Mouse (Mus musculus): ENCODE data around the gene Heatr5b.

Gene Heatr5b

DNA sequence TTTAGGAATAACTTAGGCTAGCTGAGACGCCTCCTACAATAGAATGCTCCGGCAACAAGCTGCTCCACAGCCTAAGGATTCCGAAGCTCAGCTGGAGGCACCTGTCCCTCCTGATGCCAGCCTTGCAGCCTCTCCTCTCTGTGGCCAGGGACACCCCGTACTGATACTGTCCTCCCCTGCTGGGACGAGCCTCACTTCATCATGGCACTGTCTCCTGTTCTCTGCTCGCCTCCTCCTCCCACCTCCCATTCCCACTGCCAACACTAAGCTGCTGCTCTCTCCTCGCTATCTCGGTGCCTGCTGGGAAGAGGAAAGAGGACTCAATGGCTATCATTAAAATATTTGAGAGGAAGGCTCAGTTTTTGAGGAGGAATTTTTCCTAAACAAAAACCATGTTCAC lies 67.6 kb downstream of the Heatr5b start:
- DNase-seq (ENCODE audit: low spot score), result no peak

DNA sequence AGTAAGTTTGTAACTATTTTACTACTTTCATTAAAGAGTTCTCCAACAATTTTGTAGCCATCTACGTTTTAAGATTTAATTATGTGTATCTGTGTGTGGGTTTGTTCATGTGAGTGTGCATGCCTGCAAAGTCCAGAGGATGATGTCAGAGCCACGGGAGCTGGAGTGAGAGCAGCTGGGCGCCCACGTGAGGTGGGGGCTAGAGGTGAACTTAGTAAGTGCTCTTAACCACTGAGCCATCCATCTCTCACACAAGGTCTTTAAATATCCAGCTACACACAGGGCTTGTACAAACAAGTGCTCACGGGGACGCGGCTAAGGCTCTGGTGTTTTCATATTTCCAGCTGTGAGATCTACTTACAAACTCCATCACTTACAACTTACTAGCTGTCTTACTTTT lies 69.1 kb downstream of the Heatr5b start:
- DNase-seq (ENCODE audit: low spot score), result no peak

DNA sequence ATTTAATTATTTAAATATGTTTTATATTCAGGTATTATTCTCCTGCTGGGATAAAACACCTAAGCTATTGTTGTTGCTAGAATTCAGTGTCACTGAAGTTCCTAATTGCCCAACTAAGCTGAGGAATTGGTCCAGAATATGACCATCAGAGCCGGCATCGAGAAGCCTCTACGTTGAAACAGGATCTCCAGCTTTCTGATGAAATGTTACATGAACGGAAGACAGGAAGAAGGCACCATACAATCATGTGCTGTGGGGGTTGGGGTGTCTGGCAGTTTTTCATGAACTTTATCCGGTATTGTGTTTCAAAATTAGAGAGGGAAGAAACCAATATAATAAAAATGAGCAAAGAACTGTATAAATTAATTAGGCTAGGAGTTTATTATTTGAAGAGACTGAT lies 71.9 kb downstream of the Heatr5b start:
- DNase-seq (ENCODE audit: low spot score), result no peak

DNA sequence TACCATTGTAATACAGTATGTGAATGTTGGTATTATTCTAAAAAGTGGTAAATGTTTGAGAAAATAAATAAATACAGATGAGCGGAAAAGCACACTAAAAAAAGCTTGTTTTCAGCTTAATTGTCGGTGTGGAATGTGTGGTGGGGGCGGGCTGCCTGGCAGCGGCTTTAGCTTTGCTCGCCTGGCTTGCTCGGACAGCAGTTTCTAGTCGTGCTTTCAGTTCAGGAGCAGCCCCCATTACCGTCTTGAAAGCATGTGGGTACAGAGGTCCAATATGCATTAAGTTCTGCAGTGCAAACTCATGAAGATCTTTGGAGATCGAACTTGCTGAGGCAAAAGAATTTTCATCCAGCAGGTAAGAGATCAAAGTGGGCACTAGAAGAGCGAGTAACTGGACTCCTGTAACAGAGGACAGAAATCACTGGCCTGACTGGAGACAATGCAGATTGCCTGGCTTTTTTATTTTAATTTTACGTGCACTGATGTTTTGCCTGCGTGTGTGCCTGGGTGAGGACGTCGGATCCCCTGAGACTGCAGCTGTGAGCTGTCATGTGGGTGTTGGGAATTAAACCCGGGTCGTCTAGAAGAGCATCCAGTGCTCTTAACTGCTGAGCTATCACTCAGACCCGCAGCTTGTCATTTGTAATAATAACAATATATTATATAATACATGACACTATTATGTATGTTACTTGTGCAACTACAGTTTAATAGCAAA lies 82.1 kb downstream of the Heatr5b start:
- no peak for DNase-seq (ENCODE audit: low spot score)

DNA sequence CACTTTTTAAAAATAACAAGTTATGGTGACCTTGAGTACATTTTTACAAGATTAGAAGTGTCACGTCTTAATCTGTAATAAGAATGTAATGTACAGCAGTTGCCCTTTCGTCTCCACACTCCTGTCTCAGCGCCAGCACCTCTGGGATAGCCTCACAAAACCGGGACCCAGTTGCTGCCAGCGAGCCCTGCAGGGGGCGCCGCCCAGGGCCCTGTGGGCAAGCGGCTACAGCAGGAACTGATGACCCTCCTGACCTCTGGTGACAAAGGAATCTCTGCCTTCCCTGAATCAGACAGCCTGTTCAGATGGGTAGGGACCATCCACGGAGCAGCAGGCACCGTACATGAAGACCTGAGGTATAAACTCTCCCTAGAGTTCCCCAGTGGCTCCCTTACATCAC lies 83.1 kb downstream of the Heatr5b start:
- no peak for DNase-seq (ENCODE audit: low spot score)

DNA sequence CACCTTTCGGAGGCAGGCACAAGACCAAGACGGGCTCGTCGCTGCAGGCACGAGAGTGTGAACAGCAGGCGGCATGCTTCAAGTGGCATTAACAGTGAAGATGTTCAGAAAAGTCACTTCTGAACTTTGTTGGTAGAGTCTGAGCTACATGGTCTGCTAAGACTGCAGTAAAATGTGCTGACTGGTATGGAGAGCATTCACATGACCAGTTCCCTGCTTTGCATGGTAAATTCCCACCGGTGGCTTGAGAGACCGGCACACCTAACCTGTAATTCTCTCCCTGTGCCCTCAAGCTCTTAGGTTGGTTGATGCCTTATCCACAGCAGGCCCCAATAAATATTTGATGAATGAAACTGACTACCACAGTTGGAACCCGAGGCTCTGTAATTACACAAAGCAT lies 86.7 kb downstream of the Heatr5b start:
- no peak for DNase-seq (ENCODE audit: low spot score)

DNA sequence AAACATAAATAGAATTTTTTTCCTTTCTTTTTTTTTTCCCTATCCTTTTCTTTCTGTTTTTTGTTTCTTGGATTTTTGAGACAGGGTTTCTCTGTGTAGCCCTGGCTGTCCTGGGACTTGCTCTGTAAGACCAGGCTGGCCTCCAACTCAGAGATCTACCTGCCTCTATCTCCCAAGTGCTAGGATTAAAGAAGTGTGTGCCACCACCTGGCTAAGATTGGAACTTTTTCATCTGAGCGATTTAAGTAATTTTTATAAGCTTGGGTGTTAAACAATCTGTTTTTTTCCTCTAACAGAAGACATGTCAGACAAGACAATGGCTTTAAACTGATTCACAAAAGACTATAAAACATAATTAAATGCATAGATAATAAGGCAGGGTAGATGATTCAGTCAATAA lies 96.7 kb downstream of the Heatr5b start:
- no peak for DNase-seq (ENCODE audit: low spot score)

DNA sequence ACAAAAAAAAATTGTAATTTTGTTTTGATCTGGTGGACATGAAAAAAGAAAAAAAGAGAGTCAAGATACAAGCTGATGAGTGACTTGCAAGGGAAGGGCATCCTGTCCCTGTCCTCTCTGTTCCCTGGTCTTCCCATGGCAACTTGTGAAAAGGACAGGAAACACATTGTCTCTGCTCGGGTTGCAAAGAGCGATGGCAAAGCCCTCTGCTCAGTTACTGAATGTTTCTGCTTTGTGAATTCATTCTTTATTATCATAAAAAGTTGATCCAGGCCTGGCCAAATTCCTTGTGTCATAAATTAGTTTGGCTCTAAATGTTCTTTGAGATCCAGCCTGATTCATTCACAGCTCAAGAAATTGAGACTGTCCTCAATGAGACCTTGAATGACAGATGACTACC lies 97.4 kb downstream of the Heatr5b start:
- no peak for DNase-seq (ENCODE audit: low spot score)

DNA sequence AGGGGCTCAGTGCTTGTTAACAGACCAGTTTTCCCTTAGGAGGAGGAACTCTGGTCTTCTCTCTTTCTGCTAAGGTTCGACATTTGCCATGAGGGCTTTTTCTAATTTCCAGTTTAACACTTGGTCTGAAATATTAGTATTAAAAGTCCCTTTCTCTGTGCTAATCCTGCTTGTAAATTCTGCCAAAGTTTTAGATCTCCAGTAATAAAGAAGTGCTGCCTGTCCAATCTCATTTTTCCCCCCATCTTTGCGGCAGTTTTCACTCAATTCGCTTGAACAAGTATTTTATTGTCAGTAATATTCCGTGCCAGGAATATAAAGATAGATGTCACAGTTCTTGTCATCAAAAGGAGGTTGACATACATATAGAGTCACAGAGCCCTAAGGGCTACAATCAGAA lies 98.1 kb downstream of the Heatr5b start, which contains the start of gene Strn:
TSS of gene Strn (minus strand) at position 101 of the 400 bp plus-strand sequence.
- no peak for DNase-seq (ENCODE audit: low spot score)

DNA sequence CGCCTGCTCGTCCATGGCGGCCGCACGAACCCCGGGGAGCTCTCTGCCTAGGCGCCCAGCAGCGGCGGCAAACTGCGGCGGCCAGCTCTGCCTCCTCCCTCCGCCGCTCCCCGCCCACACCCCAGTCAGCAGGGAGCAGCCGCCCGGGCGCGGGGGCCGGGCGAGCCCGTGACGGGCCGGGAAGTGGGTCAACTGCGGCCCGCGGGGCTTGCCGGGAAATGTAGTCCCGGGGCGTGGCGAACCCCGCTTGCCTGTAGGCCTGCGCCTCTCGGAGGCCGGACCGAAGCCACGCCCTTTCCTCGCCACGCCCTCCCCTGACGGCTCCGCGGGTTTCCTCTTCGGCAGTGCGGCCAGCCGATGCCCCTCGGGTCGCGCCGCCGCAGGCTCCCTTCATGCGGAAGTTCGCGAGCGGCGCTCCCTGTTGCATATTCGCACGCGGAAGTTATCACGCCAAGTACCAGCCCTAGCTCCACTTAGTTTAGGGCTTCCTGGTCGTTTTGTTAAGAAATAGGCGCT lies 98.6 kb downstream of the Heatr5b start:
- DNase-seq (ENCODE audit: low spot score), result peak; percentile 99

DNA sequence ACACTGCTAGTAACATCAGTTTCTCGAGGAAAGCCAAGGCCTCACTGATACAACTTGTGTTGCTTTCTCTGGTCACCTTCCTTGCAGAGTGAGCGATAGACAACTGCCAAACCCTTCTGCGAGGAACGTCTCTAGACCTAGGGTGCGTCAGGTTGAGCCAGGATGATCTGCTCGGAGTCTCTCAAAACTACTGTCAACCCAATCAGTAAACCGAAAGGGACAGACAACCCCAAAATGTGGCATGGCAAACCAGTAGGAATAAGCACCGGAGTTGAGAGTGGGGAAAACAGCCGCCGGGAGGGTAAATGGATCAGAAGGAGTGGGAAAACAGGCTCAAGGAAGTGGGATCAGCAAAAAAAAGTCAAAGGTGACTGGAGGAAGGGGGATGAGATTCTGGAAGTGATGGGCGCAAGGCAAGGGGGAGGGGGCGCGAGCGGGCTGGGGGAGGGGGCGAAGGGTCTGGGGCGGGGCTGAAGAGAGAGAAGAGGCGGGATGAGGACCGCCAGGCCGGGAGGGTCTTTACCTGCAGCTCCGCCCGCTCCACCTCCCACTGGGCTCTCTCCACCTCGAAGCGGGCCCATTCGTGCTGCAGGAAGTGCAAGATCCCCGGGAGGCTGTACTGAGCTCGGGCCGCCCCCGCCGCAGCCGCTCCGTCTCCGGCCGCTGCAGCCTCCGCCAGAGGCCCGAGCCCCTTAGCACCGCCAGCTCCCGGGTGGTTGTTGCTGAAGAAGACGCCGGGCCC lies 99.3 kb downstream of the Heatr5b start:
- DNase-seq (ENCODE audit: low spot score), result no peak

DNA sequence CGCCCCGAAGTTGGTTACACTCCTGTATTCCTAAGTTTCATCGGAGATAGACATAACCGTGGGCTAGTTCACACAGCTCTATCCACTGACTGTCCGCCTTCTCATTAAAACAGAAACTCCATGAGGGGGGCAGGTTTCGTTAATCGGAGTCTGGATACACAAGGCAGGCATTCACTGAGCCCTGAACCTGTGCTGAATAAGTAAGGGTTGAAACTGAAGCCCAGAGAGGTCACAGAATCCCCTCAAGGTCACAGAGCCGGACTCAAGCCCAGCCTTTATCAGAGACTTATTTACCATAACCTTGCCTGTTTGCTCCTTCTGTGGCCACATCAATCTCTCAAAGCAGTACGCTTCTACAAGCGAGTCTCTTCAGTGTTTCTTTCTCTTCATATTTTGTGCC lies 100.4 kb downstream of the Heatr5b start:
- DNase-seq (ENCODE audit: low spot score), result no peak

DNA sequence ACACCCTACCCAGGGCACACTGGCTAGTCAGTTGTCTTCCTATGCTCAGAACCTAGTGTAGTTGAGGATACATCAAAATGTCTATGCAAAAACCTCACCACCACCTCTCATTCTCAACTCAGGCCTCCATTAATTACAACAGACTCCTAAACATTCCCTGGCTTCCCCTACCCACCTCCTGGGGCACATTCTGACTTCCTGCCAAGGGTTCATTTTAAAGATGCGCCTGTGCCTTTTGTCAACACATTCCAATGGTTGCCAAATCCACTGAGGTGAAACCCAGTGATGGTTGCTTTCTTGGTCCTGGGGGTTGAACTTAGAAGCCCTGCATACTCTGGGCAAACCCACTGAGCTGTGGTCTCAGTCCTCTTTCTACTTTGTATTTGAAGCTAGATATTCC lies 103.1 kb downstream of the Heatr5b start:
- no peak for DNase-seq (ENCODE audit: low spot score)

DNA sequence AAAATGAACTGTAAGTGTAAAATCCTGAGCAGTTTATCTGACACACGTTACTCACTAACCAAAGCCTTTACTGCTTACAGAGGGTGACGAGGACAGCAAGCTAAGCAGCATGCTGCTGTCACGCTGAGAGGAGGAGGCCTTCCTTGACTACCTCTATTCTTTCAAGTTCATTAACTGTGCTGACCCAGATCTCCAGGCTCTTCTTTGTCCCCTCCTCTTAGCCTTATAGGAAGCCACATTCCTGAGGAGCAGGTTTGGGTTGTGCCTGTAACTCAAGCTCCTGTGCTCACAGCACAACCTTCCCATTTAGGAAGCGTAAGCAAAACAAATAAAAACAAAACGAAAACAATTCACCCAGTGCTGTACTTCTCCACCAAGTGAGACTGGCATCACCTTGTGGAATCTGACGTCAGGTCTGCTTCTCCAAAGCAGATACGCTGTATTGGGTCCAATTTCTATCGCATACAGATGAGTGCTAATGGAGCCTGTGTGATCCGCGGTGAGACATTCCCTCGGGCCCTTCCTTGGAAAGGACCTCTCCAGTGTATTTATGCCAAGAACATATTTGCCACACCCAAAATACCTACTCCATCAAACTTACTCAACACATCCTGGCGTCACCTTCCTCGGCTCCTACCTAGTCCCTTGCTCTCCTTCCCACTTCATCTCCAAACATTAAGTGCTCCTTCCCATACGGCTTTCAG lies 108.3 kb downstream of the Heatr5b start:
- peak; percentile 70 for DNase-seq (ENCODE audit: low spot score)

DNA sequence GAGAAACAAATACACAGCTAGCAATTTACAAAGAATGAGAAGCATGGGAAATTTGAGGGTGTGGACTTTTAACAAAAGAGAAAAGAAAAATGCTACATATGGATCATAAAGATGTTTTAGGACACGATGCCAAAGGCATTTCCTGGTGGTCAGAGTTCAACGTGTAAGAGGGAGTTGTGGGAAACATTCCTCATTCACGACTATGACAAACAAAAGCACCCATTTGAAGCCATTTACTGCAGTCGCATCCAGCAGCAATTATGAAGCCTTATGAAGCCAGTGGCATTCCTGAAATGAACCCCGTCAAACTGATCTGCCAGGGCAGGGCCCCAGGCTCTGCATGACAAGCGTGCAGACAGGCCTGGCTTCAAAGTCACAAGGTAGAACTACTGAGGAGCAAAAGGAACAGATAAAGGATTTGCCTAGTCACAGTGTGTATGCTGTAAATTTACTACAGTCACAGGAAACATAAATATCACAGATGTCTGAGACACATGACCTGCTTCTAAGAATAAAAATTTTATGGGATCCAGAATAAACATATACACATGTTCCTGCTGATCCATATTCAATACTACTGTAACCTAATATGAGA lies 110.6 kb downstream of the Heatr5b start:
- no peak for DNase-seq (ENCODE audit: low spot score)

DNA sequence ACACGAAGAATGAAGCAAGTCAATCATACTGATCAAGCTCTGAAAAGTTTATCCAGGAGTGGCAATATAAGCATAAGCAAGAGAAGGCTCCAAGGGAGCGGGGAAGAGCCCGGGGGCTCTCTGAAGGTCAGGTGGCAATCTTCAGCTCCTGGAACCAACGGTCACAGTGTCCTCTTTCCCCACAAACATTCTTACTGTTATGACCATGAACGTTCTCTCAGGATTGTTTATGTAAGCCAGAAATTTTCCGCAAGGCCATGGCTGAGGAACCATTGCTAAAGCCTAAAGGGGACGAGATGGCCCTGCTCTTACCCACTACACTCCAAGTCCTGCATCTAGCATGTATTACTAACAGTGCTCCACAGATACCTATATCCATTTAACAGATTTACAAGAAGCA lies 113.5 kb downstream of the Heatr5b start:
- no peak for DNase-seq (ENCODE audit: low spot score)

DNA sequence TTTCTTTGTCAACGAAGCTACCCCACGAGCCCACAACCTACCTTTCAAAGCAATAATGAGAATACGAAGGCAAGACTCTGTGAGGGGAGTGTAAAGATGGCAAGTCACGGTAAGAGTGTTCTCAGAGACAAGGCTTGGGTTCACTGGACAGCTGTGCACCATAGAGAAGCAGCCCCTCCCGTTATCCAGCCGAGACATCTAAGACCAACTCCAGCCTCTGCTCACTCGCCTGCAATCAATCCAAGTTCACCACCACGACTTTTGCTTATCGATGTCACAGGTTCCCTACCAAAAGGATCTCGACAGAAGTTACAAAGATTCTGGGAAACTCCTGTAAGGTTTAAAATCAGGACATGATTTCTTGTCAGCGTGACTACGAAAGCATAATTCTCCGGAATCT lies 116.1 kb downstream of the Heatr5b start:
- no peak for DNase-seq (ENCODE audit: low spot score)

DNA sequence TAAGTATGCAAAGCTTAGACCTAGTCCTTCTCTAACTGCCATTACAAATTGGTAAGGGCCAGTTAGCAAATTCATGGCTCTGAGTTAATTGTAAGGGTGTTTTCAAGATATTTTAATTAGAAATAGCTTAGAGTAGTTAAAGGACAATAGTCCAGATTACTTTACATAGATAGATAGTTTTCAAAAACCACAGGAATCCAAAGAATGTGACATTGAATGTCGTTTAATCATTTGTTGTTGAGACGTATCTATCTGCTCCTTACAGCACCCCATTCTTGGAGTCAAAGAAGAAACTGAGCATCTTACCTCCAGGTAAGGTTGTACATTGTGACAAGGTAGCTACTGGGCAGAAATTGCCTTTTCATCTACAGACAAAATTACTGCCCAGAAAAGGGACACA lies 124.9 kb downstream of the Heatr5b start:
- DNase-seq (ENCODE audit: low spot score), result no peak

DNA sequence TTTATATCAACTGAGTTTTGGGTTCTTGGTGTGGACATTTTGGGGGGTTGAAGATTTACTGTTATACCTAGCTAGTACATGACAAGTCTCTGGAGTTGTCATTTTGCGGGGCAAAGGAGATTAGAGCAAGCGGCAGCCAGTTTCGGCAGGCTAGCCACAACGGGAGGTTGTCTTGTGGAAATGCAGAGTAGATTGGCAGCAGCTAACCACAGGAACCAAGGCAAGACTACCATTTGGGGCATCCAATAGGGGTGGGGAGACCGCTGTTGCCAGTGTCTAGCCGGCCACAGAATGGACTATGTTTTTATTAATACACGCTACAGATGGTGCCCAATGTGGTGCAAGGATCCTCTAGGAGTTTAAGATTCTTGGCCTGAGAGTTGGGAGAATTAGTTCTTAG lies 126.7 kb downstream of the Heatr5b start:
- DNase-seq (ENCODE audit: low spot score), result no peak

DNA sequence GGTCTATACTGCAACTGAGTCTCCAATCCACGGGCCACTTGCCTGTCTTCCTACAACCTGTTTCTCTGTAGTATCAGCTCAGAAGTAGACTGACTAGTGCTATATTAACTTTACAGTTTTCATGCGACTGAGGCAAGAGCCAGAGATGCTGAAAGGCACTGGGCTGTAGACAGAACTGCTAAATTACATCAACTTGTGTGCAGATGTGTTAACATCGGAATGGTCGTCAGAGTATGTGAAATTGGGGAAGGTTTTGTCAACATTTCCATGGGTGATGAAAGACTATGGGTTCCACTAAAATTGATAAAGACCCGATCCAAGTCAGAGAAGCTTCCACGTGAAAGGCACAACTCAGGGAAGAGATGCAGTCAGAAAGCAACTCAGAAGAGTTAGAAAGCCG lies 132.2 kb downstream of the Heatr5b start:
- DNase-seq (ENCODE audit: low spot score), result no peak

Data from retina, embryonic 14.5 days (tissue).